Mouse (Mus musculus) liver, adult 2 months (tissue): ENCODE results near the gene Dad1. TPM values are rescaled to one million over a fixed set of nuclear protein-coding genes. Genes with fewer than 3 reads are reported as not detected.

ENCODE experiments used
- DNase-seq: peaks from one replicate; pipeline ENCODE4 v3.0.0-alpha.2; 2011; ENCODE audit warnings: low read depth, low spot score; ENCODE audit errors: extremely low read depth
- H3K27ac ChIP-seq: fragments of 200-500 bp; replicated peaks from 2 replicates; pipeline ENCODE4 v1.5.1; 2012; ENCODE audit warnings: low read depth, mild to moderate bottlenecking, control low read depth, inconsistent platforms, low read length; ENCODE audit not compliant: insufficient read depth
- H3K27me3 ChIP-seq: fragments of 200-500 bp; 2 replicates; pipeline ENCODE4 v1.6.1; 2012; ENCODE audit warnings: mild to moderate bottlenecking, moderate library complexity, low read length, inconsistent platforms; ENCODE audit not compliant: control insufficient read depth, insufficient read depth
- H3K36me3 ChIP-seq: fragments of 200-500 bp; 2 replicates; pipeline ENCODE4 v1.6.1; 2012; ENCODE audit warnings: low read length, inconsistent platforms; ENCODE audit not compliant: control insufficient read depth, insufficient read depth
- H3K4me1 ChIP-seq: fragments of 200-500 bp; 2 replicates; pipeline ENCODE4 v1.6.1; 2011; ENCODE audit warnings: low read length; ENCODE audit not compliant: control insufficient read depth, insufficient read depth
- H3K4me3 ChIP-seq: fragments of 200-500 bp; 2 replicates; pipeline ENCODE4 v1.5.1; 2011; ENCODE audit warnings: low read depth, mild to moderate bottlenecking, control low read depth, low read length, moderate library complexity; ENCODE audit not compliant: insufficient read depth
- H3K79me2 ChIP-seq: fragments of 200-500 bp; 2 replicates; pipeline ENCODE4 v1.6.1; 2012; ENCODE audit warnings: inconsistent platforms, mild to moderate bottlenecking, low read length, moderate library complexity; ENCODE audit not compliant: control insufficient read depth, insufficient read depth
- H3K9ac ChIP-seq: fragments of 200-500 bp; 2 replicates; pipeline ENCODE4 v1.6.1; 2012; ENCODE audit warnings: low read depth, mild to moderate bottlenecking, control low read depth, inconsistent platforms, low read length
- CTCF ChIP-seq: fragments of 200-500 bp; IDR thresholded peaks from 2 replicates; pipeline ENCODE4 v1.5.1; 2011; ENCODE audit warnings: low read depth, low read length, control low read depth
- POLR2A ChIP-seq: fragments of 200-500 bp; IDR thresholded peaks from 2 replicates; pipeline ENCODE4 v1.6.1; 2011; ENCODE audit warnings: low read length, control low read depth; ENCODE audit not compliant: insufficient read depth; ENCODE audit errors: extremely low read depth
- WGBS: fragments of 180-500 bp; shearing (Covaris S2); methylation state at CpG from one replicate; pipeline ENCODE4 v1.1.7; 2018; 5-methylcytosine and 5-hydroxymethylcytosine counted together
- polyA plus RNA-seq: library from polyadenylated mRNA; depleted of rRNA; stranded (reverse); fragments of >200 nt; gene quantifications from 2 replicates; pipeline ENCODE4 v1.2.3, GENCODE M21; 2012
- total RNA-seq: library from RNA; depleted of rRNA; stranded (reverse); fragments of >200 nt; gene quantifications from 2 replicates; pipeline ENCODE4 v1.2.3, GENCODE M21; 2014

The Dad1 gene
- total and polyA plus RNA-seq, 2 experiments: 39.4 to 638 TPM

GRCm38 (mm10) chr14:54264231-54264630, 10.3 kb upstream of the Dad1 start:
- 98% methylated on average over 7 of the region's 7 CpGs for WGBS
- Histone ChIP-seq H3K36me3 (peaks cover 23% of the 10 kb centered on the region), H3K79me2 (no peaks in the 10 kb centered on the region), H3K27ac (no peak overlapping the region), H3K4me1 (peaks cover 8% of the 10 kb centered on the region), H3K4me3 (no peak overlapping the region), H3K27me3 (no peaks in the 10 kb centered on the region), H3K9ac (no peak overlapping the region)
- TF ChIP-seq POLR2A (no peak), CTCF (no peak)
- DNase-seq: no peak

DNA sequence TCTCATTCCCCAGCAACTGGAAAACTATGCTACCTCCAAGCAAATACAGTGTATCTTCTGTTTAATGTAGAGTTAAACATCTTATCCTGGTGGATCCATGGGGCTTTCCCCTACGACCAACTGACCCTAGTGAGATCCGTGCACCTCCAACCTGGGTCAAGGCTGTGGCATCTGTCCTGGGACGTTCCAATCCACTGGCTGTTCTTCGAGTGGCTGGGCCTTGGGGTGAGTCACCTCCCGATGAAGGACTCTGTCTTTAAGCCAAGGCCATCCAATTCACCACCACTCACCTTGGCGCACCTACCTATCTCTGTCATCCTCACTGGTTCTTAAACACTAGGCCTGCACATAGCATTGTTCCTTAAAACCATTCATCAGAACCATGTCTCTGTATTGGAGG, 9.2 kb upstream of the Dad1 start:
- no peak for TF ChIP-seq CTCF
- no peak for TF ChIP-seq POLR2A

DNA sequence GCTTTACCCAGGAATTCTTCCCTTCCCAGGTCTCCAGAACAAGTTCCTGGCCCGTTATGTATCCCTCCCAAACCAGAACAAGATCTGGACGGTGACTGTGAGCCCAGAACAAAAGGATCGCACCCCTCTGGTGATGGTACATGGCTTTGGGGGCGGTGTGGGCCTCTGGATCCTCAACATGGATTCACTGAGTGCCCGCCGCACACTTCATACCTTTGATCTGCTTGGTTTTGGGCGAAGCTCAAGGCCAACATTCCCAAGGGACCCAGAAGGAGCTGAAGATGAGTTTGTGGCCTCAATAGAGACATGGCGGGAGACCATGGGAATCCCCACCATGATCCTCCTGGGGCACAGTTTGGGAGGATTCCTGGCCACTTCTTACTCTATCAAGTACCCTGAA, 8.7 kb upstream of the Dad1 start:
- H3K9ac ChIP-seq: no peak overlapping the region

More for the DNA sequence above, 9.2 kb upstream of the Dad1 start:
- DNase-seq: no peak
- no peaks in the 10 kb centered on the region for H3K79me2 ChIP-seq
- H3K4me1 ChIP-seq: peaks cover 11% of the 10 kb centered on the region
- H3K27ac ChIP-seq: no peak overlapping the region
- H3K9ac ChIP-seq: no peak overlapping the region
- peaks cover 22% of the 10 kb centered on the region for H3K36me3 ChIP-seq
- H3K27me3 ChIP-seq: no peaks in the 10 kb centered on the region
- 95% methylated on average over 6 of the region's 6 CpGs for WGBS
- H3K4me3 ChIP-seq: no peak overlapping the region

GRCm38 (mm10) chr14:54261386-54261785, 7.5 kb upstream of the Dad1 start:
- Histone ChIP-seq H3K36me3 (peaks cover 19% of the 10 kb centered on the region), H3K27me3 (no peaks in the 10 kb centered on the region), H3K4me3 (no peak overlapping the region), H3K4me1 (peaks cover 11% of the 10 kb centered on the region), H3K79me2 (no peaks in the 10 kb centered on the region), H3K27ac (no peak overlapping the region), H3K9ac (no peak overlapping the region)
- DNase-seq: no peak
- TF ChIP-seq POLR2A: no peak
- no peak for TF ChIP-seq CTCF
- WGBS: 99% methylated on average over 2 of the region's 2 CpGs

More for the DNA sequence above, 8.7 kb upstream of the Dad1 start:
- 97% methylated on average over 8 of the region's 8 CpGs for WGBS
- H3K79me2 ChIP-seq: no peaks in the 10 kb centered on the region
- H3K4me1 ChIP-seq: peaks cover 11% of the 10 kb centered on the region
- no peak for DNase-seq
- TF ChIP-seq POLR2A (no peak), CTCF (no peak)
- no peak overlapping the region for H3K27ac ChIP-seq
- no peak overlapping the region for H3K4me3 ChIP-seq
- H3K36me3 ChIP-seq: peaks cover 22% of the 10 kb centered on the region
- H3K27me3 ChIP-seq: no peaks in the 10 kb centered on the region

GRCm38 (mm10) chr14:54260196-54260595, 6.3 kb upstream of the Dad1 start:
- no peaks in the 10 kb centered on the region for H3K79me2 ChIP-seq
- peaks cover 11% of the 10 kb centered on the region for H3K4me1 ChIP-seq
- DNase-seq: peak; percentile 30
- H3K27me3 ChIP-seq: no peaks in the 10 kb centered on the region
- no peak for TF ChIP-seq POLR2A
- TF ChIP-seq CTCF: no peak
- no peak overlapping the region for H3K27ac ChIP-seq
- 49% methylated on average over 2 of the region's 2 CpGs for WGBS
- no peak overlapping the region for H3K9ac ChIP-seq
- peak overlapping the region; percentile 80; the same call in 1 of the 2 replicates for H3K4me3 ChIP-seq
- peaks cover 17% of the 10 kb centered on the region for H3K36me3 ChIP-seq

- WGBS: 7% methylated on average over 8 of the region's 8 CpGs
- Histone ChIP-seq H3K79me2 (no peaks in the 10 kb centered on the region), H3K4me3 (peak overlapping the region; percentile 80), H3K36me3 (peaks cover 14% of the 10 kb centered on the region), H3K27me3 (no peaks in the 10 kb centered on the region), H3K27ac (peak overlapping the region; percentile 69), H3K9ac (peak overlapping the region; percentile 79), H3K4me1 (peaks cover 11% of the 10 kb centered on the region)
- TF ChIP-seq POLR2A: no peak
- TF ChIP-seq CTCF: no peak
- DNase-seq: peak; percentile 36
Observed at GRCm38 (mm10) chr14:54259722-54260085, 5.8 kb upstream of the Dad1 start.
